Mouse (Mus musculus): Measurements from ENCODE around the gene Fam20b. TPM values are rescaled to one million over a fixed set of nuclear protein-coding genes. Genes with fewer than 3 reads are reported as not detected.

Gene Fam20b
- 10 to 100 TPM; 29.3 to 29.9 TPM for total RNA-seq (2021)
- long read RNA-seq, experiment 1, full-length matches to known transcripts, result 1 of 19 reads
- long read RNA-seq, experiment 1, partial matches to known transcripts, result 0 of 19 reads
- long read RNA-seq, experiment 1, other reads (novel, unspliced or antisense), result 18 of 19 reads
- long read RNA-seq, experiment 2, full-length matches to known transcripts, result 4 of 18 reads
- long read RNA-seq, experiment 2, partial matches to known transcripts, result 13 of 18 reads
- long read RNA-seq, experiment 2, other reads (novel, unspliced or antisense), result 1 of 18 reads

DNA sequence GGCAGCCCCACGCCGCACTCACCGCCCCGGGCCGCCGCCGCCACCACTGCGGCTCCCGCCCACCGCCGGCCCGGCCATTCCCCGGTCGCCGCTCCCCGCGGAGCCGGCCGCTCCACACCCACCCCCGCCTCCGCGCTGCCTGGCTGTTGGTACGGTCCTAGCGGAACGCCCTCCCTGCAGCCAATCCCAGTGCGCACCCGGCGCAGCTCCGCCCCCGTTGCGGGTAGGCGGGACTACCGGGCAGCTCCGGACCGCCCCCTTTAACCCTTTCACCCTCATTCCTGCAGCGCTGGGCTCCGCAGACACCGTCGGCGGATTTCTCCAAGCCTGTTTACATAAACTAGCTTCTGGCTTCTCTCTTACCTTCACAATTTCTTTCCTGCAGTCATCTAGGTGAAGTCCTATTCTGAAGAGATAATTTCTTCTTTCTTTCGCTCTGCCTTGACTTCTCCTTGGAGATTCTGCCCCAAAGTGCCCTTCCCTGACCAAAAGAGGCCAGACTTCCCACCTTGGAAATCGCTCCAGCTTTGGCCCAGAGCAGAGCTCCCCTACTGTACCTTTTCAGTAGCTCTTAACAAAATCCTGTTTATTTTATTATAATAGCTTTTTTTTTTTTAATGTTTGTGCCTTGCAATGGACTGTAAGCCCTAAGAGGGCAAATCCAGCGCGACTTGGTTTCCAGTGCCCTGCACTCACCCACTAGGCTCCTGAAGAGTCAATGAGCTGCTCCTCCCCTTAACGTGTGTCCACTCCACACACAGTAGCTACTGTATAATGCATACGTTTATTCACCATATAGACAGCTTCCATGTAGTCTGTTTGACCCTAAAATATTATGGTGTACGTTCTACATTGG is at the start of gene Fam20b:
Fam20b (minus strand) TSS at position 137 of the 856 bp plus-strand sequence.
- intact Hi-C loops (cut with DNase I), result no loop called here
- peak; percentile 94 to 97 for DNase-seq

DNA sequence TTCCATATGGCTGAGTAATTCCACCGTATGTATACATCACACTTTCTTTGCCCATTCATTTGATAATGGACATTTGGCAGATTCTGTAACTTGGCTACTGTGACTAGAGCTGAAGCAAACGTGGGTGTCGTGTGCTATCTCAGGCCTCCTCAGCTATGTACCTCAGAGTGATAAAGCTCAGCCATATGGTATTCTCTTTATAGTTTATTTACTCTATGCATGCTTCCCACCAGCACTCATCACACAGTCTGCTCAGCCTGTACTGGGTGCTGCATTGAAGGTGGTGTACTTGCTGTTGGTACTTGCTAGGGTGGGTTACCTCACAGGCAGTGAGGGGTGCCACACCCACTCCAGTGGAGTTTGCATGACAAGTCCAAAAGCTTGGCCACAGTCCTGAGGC is 46.4 kb upstream of the Fam20b start:
- intact Hi-C loops (cut with DNase I), result no loop called here

DNA sequence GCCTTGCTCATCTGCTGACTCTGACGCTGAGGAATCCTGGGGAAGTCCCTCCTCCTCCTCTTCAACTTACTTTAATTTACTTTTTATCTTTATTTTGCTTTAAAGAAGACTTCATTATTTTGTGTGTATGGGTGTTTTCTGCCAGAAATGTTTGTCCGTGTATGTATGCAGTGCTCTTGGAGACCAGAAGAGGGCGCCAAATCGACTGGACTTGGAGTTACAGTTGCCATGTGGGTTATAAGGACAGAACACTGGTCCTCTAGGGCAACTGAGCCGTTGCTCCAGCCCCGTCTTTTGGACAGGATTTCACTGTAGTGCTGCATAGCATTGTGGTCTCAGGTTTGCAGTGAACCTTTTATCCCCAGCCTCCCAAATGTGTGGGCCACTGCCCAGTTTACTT is 45.7 kb upstream of the Fam20b start:
- intact Hi-C loops (cut with DNase I), result no loop called here

More for the DNA sequence above, 46.4 kb upstream of the Fam20b start:
- DNase-seq, result no peak

DNA sequence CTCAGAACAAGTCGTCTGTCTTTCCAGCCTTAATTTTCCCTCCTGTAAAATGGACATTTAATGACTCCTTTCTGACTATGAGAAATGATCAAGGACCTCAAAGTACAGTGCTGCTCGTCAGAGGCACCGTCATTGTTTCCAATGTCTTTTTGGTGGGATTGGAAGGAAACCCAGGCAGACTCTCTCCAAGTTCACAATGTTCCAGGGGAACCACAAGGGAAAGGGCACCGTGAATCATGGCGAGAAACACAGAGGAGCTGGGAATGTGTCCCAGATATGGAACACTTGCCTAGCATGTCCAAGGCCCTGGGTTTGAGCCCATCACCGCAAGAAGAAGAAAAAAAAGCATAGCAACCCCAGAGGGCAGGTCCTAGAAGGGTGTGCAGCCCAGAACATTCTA is 44.4 kb upstream of the Fam20b start:
- DNase-seq, result no peak
- intact Hi-C loops (cut with DNase I), result no loop called here

More for the DNA sequence above, 45.7 kb upstream of the Fam20b start:
- DNase-seq, result no peak

DNA sequence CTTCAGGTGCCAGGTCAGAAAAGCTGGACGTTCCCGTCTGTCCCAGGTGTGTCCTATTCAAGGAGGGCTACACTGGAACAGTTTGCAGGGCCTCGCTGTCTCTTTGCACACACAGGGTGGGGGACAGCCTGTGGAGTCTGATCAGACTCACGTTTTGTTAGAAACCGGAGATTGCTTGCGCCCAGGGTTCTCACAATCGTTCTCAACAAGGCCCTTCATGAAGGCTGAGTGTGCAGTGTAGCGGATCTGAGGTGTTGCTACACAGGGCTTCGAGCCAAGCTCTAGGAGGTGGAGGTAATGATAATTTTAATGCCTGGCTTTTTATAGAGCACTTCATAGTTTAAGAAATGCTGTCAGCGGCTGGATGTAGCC is 42.5 kb upstream of the Fam20b start:
- intact Hi-C loops (cut with DNase I), result no loop called here
- DNase-seq, result no peak

DNA sequence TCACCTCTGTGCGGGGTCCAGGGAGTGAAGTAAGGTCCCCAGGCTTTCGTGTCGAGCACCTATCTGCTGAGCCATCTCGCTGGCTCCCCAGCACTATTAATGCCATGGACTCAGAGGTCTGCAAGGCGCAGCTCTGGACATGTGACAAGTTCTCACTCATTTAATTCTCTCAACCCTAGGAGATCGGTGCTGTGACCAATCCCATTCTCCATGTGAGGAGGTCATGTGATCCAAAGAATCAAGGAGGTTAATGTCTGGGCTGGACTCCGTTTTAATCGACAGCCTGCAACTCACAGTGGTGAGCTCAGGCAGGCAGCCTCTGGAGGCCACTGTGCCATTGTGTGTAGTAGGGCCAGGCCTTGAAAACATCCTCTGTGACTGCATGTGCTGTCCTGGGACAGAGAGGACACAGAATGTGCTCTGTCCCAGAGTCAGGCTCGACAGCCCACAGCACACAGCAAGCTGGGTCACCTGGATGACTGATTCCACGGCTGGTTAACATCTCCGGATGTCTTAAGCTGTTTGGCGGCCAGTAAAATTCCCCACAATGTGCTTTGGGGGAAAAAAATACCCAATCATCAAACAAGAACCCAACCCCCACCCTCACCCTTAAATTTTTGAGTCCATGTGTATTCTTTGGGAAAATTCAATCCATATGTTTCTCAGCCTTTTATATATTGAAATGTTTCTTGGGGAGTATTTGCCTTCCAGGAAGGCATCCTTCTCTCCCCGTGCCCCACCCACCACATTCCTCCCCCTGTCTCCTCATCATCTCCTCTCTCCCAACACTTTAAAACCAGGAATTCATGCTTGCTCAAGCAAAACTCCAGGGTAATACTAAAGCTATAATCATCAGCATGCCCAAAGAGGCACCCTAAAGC is 41.9 kb upstream of the Fam20b start:
- intact Hi-C loops (cut with DNase I), result no loop called here
- DNase-seq, result no peak

DNA sequence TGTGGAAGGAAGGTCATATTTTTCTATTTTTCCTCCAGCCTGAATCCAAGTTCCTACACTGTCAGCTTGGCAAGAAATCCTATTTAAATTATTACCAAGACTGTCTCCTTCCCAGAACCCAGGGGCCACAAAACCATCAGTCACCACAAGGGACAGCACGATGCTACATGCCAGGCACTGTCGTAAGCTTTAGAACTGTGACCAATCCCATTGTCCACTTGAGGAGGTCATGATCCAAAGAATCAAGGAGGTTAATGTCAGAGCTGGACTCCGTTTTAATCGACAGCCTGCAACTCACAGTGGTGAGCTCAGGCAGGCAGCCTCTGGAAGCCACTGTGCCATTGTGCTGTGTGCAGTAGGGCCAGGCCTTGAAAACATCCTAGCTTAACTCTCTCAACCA is 39.4 kb upstream of the Fam20b start:
- no peak for DNase-seq
- intact Hi-C loops (cut with DNase I), result no loop called here

DNA sequence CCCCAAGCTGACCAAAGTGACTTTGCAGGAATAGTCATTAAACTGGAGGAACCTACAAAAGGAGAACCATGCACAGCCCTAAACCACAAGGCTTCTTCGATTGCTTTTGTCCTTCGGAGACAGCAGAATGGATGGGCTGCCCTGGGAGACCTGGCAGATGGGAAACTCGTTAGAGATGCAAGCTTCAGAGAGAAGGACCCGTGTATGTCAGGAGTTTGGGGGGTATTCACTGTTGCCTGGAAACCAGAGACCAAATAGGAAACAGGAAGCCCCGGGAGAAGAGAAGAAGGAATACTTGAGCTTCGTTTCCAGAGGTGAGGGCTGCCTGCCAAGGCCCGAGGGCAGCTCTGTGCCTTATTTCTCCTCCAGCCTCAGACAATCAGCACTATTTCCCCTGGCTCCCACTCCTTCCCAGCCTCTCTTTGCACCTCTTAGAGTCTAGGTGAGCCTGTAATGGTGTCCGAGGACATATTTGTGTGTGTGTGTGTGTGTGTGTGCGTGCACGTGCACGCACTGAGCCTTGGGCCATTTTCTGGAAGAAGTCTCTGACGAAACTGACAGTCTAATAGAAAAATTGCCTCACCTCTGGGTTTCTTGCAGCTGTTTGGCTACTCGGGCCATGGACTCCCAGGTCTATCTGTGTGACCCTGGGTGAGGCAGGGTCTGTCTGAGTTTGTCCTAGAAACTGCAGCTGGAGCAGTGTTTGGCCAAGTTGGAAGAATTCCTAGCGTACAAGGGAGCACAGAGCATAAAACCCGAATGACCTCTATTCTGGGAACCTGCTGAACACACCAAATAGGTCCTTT is 35.9 kb upstream of the Fam20b start:
- intact Hi-C loops (cut with DNase I), result loop anchor here (5.0 kb wide), 2 partner anchors 132 to 152 kb away; no protein-coding TSS in a partner anchor
- DNase-seq, result peak; percentile 32 to 54

DNA sequence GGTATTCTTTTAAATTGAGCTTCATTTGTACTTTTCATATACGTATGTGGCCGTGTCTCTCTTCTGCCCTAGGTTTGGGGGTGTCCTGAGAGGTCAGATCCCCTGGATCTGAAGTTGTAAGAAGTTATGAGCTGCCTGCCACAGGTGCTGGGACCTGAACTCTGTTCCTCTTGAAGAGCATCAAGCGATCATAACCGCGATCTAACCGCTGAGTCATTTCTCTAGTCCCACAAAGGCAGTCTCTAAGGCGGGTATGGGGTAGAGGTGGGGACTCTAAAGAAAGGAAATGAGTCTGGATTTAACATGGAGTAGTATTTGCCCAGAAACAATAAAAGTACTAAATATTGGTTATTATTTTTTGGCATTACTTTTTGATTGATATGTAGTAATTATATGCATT is 34.1 kb upstream of the Fam20b start:
- DNase-seq, result no peak
- intact Hi-C loops (cut with DNase I), result loop anchor here (5.0 kb wide), 2 partner anchors 134 to 154 kb away; no protein-coding TSS in a partner anchor

DNA sequence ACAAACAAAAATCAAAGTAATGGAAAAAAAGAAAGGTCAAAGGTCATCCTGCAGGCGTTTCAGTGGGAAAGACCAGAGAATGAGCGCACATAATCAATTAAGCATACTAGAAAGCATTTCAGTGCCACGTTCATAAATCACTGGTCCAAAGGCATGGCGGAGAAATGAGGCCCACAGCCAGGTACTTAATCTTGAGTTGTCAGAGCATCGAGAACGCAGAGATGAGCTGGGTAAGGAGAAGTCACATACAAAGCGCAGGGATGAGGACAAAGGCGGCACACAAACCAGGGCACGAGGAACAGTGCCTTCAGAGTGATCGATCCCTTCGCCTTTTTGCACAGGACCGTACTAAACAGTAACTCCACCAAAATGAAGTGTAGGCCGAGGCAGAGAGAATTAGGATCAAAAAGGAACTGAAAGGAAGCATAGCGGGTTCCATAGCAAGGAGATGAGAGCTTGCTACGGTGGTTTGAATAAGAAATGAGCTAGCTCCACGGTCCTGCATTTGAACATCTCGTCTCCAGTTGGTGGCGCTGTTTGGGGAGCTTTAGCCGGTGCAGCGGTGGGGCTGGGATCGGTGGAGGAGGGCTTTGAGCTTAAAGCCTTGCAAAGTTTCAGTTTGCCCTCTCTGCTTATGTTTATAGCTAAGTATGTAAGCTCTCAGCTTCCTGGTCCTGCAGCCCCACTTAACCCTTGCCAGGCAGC is 33.3 kb upstream of the Fam20b start:
- intact Hi-C loops (cut with DNase I), result loop anchor here (5.0 kb wide), 2 partner anchors 135 to 155 kb away; no protein-coding TSS in a partner anchor
- DNase-seq, result peak; percentile 62 to 78

DNA sequence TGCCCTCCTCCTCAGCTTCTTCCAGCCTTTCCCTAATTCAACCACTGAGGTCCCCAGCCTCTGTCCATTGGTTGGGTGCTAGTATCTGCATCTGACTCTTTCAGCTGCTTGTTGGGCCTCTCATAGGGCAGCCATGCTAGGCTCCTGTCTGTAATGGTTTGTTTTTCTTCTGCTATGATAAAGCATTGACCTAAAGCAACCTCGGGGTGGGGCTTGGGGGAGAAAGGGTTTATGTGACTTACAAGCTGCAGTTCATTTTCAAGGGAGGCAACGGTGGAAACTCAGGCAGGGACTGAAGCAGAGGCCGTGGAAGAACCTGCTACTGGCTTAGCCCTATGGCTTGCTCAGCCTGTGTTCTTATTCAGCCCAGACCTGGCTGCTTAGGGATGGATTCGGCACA is 31.4 kb upstream of the Fam20b start:
- no peak for DNase-seq
- intact Hi-C loops (cut with DNase I), result loop anchor here (5.0 kb wide), 2 partner anchors 137 to 157 kb away; no protein-coding TSS in a partner anchor

DNA sequence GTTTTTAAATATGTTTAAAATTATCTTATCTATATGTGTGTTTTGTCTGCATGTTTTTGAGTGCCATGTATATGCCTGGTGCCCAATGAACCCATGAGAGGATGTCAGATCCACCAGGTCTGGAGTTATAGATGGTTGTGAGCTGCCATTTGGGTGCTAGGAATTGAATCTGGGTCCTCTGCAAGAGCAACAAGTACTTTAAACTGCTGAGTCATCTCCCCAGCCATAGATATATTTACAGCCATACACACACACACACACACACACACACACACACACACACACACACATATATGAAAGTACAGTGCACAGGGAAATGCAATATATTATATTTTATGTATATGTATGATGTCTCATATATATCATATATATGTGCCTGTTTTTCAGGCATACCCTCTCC is 30.2 kb upstream of the Fam20b start:
- intact Hi-C loops (cut with DNase I), result no loop called here
- DNase-seq, result no peak

DNA sequence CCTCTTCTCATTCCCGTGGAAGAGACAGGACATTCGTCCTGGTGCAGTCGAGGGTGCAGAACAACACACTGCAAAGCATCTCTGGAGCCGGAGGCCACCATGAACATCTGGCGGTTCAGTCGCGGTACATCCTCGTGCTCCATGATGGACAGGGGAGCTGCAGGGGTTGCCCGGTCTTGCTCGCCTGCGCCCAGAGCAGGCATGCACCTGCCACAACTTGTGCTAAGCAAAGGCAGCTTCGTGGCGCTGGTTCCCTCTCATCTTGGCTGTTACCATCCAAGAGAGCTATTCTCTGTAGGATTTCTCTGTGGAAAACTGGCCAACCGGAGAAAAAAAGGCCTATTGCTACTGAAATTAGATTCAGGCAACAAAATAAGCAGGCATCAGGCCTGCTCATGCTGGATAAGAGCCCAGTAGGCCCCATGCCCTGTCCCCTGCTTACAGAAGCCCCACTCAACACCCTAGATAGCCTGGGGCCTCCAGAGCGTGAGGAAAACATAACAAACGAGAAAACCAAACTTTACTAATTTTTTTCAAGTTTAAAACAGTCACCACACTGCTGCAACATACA is 29.6 kb upstream of the Fam20b start:
- no peak for DNase-seq
- intact Hi-C loops (cut with DNase I), result no loop called here

DNA sequence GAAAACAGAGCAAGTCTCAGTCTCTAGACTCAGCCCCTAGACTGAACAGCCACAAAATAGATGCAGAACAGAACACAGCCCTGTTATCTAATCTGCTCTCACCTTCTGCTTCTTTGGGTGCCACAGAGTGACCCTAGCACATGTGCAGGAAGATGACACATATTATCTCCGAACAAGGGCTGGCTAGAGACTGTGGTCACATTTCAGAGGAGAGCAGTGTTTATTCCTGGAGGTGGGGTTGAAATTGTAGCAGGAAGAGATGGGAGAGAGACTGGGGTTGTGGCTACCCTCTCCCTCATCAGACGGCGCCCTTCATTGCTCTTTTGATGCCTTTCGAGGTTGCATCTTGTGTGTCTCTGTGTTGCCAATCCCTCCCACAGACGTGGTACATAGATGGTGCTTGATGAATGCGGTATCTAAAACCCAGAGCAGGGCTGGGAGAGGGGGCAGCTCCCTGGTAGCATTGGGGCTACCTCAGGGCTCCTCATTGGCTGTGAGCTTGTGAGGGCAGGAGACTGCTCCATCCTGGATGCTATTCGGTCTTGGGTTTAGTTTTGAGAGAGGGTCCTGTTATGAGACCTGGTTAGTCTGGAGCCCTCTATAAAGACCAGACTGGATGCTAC is 26.4 kb upstream of the Fam20b start:
- intact Hi-C loops (cut with DNase I), result no loop called here
- DNase-seq, result no peak

DNA sequence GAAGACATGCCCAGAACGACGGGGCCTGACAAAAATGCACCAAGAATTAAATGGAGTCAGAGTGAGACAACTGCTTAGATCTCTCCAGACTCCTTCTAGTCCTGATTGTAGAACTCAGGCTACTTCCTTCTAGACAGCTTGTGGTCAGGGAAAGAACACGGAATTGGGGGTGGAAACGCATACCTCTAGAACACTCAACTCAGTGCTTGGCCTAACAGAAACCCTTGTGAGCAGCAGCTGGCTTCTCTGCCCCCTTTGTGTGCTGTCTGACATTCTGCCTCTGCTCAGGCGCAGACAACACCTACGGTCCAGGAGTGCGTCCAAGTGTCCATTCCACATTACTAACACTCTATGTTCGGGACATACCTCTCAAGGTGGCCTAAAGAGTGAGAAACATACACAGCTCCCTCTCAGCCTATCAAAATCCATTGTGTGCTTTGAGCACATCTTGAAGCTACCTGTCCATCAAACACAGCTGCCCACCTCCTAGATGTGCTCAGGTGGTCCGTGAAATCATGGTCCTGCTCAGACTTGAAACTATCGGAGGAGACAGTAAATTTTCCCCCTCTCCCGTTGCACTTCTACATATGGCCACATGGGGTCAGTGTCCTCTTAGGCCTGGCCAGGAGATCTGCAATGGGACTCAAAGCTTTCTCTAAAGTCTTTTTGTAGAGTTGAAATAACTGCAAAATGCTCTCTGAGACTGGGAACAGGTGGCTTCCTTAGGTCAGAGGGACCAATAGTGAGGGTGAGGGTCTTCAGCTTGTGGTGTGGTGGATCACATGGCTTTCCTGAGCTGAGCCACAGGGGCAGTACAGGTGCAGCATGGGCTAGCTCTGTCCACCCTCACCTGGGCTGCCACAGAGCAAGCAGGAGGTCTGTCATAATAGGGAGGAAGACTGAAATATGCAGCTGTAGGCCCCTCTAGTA is 22.9 kb upstream of the Fam20b start:
- intact Hi-C loops (cut with DNase I), result loop anchor here (2.0 kb wide), 1 partner anchor 335 kb away; no protein-coding TSS in a partner anchor
- peak in 1 of 2 experiments; percentile 51 for DNase-seq

DNA sequence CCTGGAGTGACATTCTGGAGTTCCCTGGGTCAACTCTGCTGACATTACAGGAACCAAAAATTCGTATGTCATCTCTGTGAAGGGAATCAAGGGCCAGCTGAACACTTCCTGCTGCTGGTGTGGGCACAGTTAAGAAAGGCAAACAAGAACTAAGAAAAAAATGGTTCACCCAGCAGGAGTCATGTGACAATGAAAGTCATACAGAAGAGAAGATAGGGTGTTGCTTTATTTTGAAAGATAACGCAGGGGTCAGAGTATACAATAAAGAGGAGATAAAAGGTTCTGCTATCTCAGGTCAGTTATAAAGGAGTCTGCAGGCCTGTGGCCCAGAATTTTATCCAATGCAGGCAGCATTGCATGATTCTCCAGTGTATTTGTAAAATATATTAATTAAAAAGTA is 16.9 kb upstream of the Fam20b start:
- intact Hi-C loops (cut with DNase I), result no loop called here
- DNase-seq, result no peak

DNA sequence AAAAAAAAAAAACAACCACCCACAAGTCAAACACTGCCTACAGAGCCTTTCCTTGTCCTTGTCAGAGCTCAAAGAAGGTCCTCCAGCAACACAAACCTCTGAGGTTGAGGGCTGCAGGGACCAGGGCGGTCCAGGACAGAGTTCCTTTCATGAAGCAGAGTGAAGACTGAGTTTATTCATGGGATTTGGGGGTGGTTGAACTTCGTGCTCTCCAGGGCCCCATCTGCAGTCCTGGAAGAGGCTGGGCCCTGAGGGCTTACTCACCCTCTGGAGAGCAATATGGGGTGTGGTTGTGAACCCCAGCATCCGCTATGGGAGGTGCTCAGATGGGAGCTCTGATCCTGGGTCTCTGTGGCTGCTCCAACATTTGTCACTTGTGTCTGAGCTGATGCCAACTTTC is 15.1 kb upstream of the Fam20b start:
- no peak for DNase-seq
- intact Hi-C loops (cut with DNase I), result no loop called here

Data from gastrocnemius, postnatal 36 days (tissue).